Mouse (Mus musculus) embryo, embryonic 10 days (tissue): ENCODE measurements at regions not wholly inside any gene's neighbourhood (a gene's known extent, or its start where the extent isn't known, plus 50 kb on each side); places are given as distances from the start of the nearest gene placed in this dataset.

ENCODE experiments used
- DNase-seq: peaks from one replicate; pipeline ENCODE4 v3.0.0-alpha.2; 2015; ENCODE audit warnings: low spot score

- peak; percentile 15 for DNase-seq
These were observed 224.6 kb downstream of the Lnpk start for GRCm38 (mm10) chr2:74354591-74354990.

- no peak for DNase-seq
These were observed 229.4 kb downstream of the Lnpk start for GRCm38 (mm10) chr2:74349809-74350208.

- no peak for DNase-seq
These were observed 272.9 kb downstream of the Lnpk start for GRCm38 (mm10) chr2:74306301-74306700.

- peak; percentile 30 for DNase-seq
These were observed 278.3 kb downstream of the Lnpk start for GRCm38 (mm10) chr2:74300885-74301451.

GRCm38 (mm10) chr2:74300366-74300791, 278.9 kb downstream of the Lnpk start:
- peak; percentile 94 for DNase-seq

GRCm38 (mm10) chr2:74292641-74293040, 286.6 kb downstream of the Lnpk start:
- no peak for DNase-seq

GRCm38 (mm10) chr2:74291416-74292396, 287.5 kb downstream of the Lnpk start:
- DNase-seq, result peak; percentile 42

GRCm38 (mm10) chr2:74285624-74286023, 293.6 kb downstream of the Lnpk start:
- no peak for DNase-seq

GRCm38 (mm10) chr2:74264963-74265362, 314.3 kb downstream of the Lnpk start:
- DNase-seq, result no peak

- DNase-seq, result no peak
These were observed 322.0 kb downstream of the Lnpk start for GRCm38 (mm10) chr2:74257034-74257781.

GRCm38 (mm10) chr2:74247521-74247920, 331.7 kb downstream of the Lnpk start:
- no peak for DNase-seq

- no peak for DNase-seq
These were observed 332.6 kb downstream of the Lnpk start for GRCm38 (mm10) chr2:74246631-74247030.

- DNase-seq, result no peak
These were observed 333.1 kb upstream of the Atp5g3 start for GRCm38 (mm10) chr2:74244203-74244602.

- DNase-seq, result no peak
These were observed 332.7 kb upstream of the Atp5g3 start for GRCm38 (mm10) chr2:74243801-74244200.

- DNase-seq, result no peak
These were observed 328.5 kb upstream of the Atp5g3 start for GRCm38 (mm10) chr2:74239586-74239985.

GRCm38 (mm10) chr2:74217437-74217836, 306.3 kb upstream of the Atp5g3 start:
- DNase-seq, result no peak

- DNase-seq, result no peak
These were observed 299.1 kb upstream of the Atp5g3 start for GRCm38 (mm10) chr2:74210210-74210609.

GRCm38 (mm10) chr2:74209421-74209917, 298.3 kb upstream of the Atp5g3 start:
- DNase-seq, result no peak

- DNase-seq, result no peak
These were observed 296.3 kb upstream of the Atp5g3 start for GRCm38 (mm10) chr2:74207440-74207839.

GRCm38 (mm10) chr2:74202776-74203175, 291.6 kb upstream of the Atp5g3 start:
- no peak for DNase-seq

GRCm38 (mm10) chr2:74201608-74202323, 290.6 kb upstream of the Atp5g3 start:
- peak; percentile 60 for DNase-seq

GRCm38 (mm10) chr2:74199550-74199949, 288.4 kb upstream of the Atp5g3 start:
- peak; percentile 18 for DNase-seq
